Mouse (Mus musculus) embryonic facial prominence, embryonic 11.5 days (tissue): ENCODE data around the gene AW549877. TPM values are rescaled to one million over a fixed set of nuclear protein-coding genes. Genes with fewer than 3 reads are reported as not detected.

Experiments
- ATAC-seq: fragments of 200-750 bp; cut with Nextera tagmentation; replicated peaks from 2 replicates; pipeline ENCODE4 v1.8.0; 2017; ENCODE audit warnings: low read depth; ENCODE audit not compliant: insufficient number of reproducible peaks, low FRiP score, low TSS enrichment
- DNase-seq: peaks from one replicate; pipeline ENCODE4 v3.0.0-alpha.2; 2015; ENCODE audit warnings: low spot score
- H3K27ac ChIP-seq: fragments of 300-500 bp; sonication (generic); replicated peaks from 2 replicates; pipeline ENCODE4 v1.5.1; 2014; ENCODE audit warnings: mild to moderate bottlenecking, low read depth, low read length, control low read depth
- H3K27me3 ChIP-seq: fragments of 300-500 bp; sonication (generic); 2 replicates; pipeline ENCODE4 v1.6.1; 2014; ENCODE audit warnings: mild to moderate bottlenecking, low read length, moderate library complexity, mixed read lengths; ENCODE audit not compliant: control insufficient read depth, insufficient read depth
- H3K36me3 ChIP-seq: fragments of 300-500 bp; sonication (generic); replicated peaks from 2 replicates; pipeline ENCODE4 v1.6.1; 2014; ENCODE audit warnings: low read depth, mild to moderate bottlenecking, low read length, moderate library complexity, mixed read lengths; ENCODE audit not compliant: control insufficient read depth, insufficient read depth
- H3K4me1 ChIP-seq: fragments of 300-500 bp; sonication (generic); 2 replicates; pipeline ENCODE4 v1.6.1; 2014; ENCODE audit warnings: low read length, mixed read lengths; ENCODE audit not compliant: control insufficient read depth, insufficient read depth
- H3K4me2 ChIP-seq: fragments of 300-500 bp; sonication (generic); 2 replicates; pipeline ENCODE4 v1.6.1; 2014; ENCODE audit warnings: low read depth, mild to moderate bottlenecking, control low read depth, low read length, moderate library complexity
- H3K4me3 ChIP-seq: fragments of 300-500 bp; sonication (generic); 2 replicates; pipeline ENCODE4 v1.5.1; 2014; ENCODE audit warnings: low read depth, low read length, control low read depth
- H3K9ac ChIP-seq: fragments of 300-500 bp; sonication (generic); replicated peaks from 2 replicates; pipeline ENCODE4 v1.6.1; 2014; ENCODE audit warnings: mild to moderate bottlenecking, control low read depth, low read length
- H3K9me3 ChIP-seq: fragments of 300-500 bp; sonication (generic); replicated peaks from 2 replicates; pipeline ENCODE4 v1.6.1; 2016; ENCODE audit warnings: mild to moderate bottlenecking, low read length, inconsistent platforms, mixed read lengths; ENCODE audit not compliant: control insufficient read depth
- WGBS: fragments of 180-500 bp; shearing (Covaris S2); extraction: QIAGEN DNeasy Blood & Tissue Kit; methylation state at CpG from one replicate; pipeline ENCODE4 v1.1.7; 2014; 5-methylcytosine and 5-hydroxymethylcytosine counted together
- polyA plus RNA-seq: library from polyadenylated mRNA; unstranded; fragments of >200 nt; fragmentation: Nextera tagmentation; extraction: Ambion mirVana; gene quantifications from 2 replicates; pipeline ENCODE4 v1.2.1, GENCODE M21; 2014

AW549877 gene
- polyA plus RNA-seq, 1 experiment from 2014 or later = 54.6 TPM

DNA sequence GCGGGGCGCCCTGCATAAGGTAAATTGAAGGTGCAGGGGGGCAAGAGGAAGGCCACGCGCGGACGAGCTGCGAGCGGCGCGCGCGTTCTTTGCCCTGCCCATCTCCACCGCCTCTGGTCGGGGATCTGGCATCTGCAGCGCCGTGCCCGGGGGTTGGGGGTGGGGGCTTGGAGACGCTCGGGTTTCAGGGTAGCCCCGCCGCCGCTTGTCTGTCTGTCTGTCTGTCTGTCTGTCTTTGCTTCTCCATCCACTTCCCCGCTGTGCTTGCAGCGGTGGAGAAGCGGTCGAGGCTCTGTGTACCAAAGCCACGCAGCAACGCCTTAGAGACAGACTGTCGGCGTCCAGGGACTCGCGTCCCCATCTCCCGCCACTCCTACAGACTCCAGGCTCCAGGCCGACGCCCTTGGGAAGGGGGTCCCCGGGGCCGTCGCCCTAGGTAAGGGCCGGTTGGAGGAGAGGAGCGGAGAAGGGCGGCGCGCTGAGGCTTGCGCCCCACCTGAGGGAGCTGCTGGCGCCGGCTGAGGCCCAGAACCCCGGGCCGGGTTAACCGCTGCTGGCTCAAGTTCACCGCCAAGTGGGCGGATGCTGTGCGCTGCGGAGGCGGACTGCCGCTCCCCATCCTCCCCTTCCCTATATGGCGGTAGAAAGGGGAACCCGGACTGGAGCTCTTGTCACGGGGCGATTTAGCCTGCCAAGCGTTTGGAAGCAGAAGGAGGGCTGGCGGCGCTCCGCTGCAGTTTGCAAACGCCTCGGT is 31.5 kb upstream of the AW549877 start:
- Histone ChIP-seq H3K27me3 (no peaks in the 10 kb centered on the region), H3K36me3 (no peaks in the 10 kb centered on the region), H3K9ac (peak overlapping the region; percentile 86), H3K4me2 (peak overlapping the region; percentile 73), H3K4me1 (no peaks in the 10 kb centered on the region), H3K9me3 (no peaks in the 10 kb centered on the region), H3K27ac (peak overlapping the region; percentile 92), H3K4me3 (peak overlapping the region; percentile 77)
- DNase-seq = peak; percentile 83
- ATAC-seq = peak; percentile 88
- WGBS = under 1% methylated on average over 60 of the region's 65 CpGs

DNA sequence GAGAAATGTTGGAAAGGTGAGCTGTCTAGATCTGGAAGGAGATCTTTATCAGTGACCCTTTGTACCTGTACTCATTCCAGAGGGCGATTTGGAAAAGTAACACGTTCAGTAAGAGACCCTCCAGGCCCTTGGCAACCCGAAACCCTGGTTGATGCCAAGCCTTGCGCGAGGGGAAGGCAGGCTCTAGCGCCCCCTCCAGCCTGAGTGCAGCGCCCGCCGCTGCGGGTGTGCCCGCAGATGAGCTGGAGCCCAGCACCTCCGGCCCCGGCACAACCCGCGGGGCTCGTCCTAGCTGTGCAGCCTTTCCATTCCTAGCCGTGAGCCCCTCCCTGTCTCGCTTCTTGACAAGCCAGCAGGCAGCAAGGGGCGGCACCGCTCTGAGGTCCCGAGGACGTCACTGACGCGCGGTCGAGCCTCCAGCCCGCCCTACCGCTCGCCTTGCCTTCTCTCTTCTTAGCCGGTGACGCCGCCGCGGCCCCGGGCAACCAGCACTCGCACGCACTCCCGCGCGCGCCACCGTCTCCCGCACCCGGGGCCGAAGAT is 30.8 kb upstream of the AW549877 start, which contains the start of gene Oxct1:
TSS of gene Oxct1 (plus strand) at position 153 of the 543 bp plus-strand sequence.
- no peaks in the 10 kb centered on the region for H3K9me3 ChIP-seq
- peak within 1 kb of the TSS; percentile 77 for H3K4me3 ChIP-seq
- under 1% methylated on average over 45 of the region's 45 CpGs for WGBS
- H3K4me2 ChIP-seq = peak within 1 kb of the TSS; percentile 73
- DNase-seq (peak; percentile 91), ATAC-seq (peak; percentile 96)
- H3K27ac ChIP-seq = peak within 1 kb of the TSS; percentile 92
- H3K4me1 ChIP-seq = no peaks in the 10 kb centered on the region
- peak within 1 kb of the TSS; percentile 86 for H3K9ac ChIP-seq
- no peaks in the 10 kb centered on the region for H3K36me3 ChIP-seq
- no peaks in the 10 kb centered on the region for H3K27me3 ChIP-seq

DNA sequence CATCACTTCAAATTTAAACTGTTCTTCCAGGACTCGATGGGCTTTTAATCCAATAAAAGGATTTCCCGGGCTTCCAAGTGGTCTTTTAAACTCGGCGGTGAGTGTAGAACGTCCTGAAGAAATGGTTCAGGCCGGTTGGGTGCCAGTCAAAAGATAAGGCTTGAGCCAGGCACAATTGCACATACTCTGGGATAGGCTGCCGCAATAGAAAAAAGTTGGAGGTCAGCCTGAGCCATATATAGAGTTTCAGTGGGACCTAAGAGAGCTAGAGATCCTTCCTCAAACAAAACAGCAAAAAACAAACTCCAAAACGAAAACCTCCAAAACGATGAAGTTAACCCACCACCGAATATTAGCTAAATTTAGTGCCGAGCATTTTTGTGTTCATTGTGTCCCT is 30.0 kb upstream of the AW549877 start:
- WGBS = 67% methylated on average over 11 of the region's 11 CpGs
- Histone ChIP-seq H3K27ac (no peak overlapping the region), H3K9me3 (no peaks in the 10 kb centered on the region), H3K9ac (no peak overlapping the region), H3K27me3 (no peaks in the 10 kb centered on the region), H3K4me3 (no peak overlapping the region), H3K4me1 (no peaks in the 10 kb centered on the region), H3K4me2 (no peak overlapping the region; the same call in 1 of the 2 replicates), H3K36me3 (no peaks in the 10 kb centered on the region)
- no peak for ATAC-seq
- no peak for DNase-seq

DNA sequence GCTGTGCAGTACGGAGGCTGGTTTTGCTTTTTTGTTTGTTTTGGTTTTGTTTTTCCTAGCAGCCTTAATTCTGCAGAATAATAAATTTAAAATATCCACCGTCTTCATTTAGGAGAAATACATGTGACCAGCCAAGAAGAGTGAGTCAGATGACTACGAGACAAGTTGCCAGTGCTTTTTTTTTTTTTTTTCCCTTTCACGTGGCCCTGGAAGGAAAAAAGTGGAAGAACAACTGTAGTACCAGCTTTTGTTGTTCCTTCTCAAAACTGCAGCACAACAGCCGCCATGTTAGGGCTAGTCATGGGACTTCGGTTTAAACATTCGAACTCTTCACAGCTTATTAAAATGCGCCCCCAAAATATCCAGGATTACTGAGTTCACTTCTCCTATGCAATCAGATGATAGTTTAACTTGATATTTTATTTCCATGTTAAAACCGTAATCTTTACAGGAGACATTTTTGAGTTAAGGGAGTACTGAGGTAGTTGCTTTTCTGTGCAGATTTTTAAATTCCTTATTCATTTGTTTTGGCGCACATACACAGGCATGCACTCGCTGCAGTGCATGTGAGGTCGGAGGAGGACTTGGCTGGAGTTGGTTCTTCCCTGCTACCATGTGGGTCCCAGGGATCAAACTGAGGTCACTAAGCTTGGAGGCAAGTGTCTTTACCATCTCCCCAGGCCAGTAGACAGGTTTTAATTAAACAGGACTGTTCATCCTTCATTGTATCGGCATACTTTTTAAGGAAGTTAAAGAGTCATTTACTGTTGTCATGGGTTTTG is 29.4 kb upstream of the AW549877 start:
- Histone ChIP-seq H3K4me3 (no peak overlapping the region), H3K36me3 (no peaks in the 10 kb centered on the region), H3K4me1 (no peaks in the 10 kb centered on the region), H3K4me2 (no peak overlapping the region), H3K27ac (no peak overlapping the region), H3K9ac (no peak overlapping the region), H3K9me3 (no peaks in the 10 kb centered on the region), H3K27me3 (no peaks in the 10 kb centered on the region)
- 83% methylated on average over 13 of the region's 13 CpGs for WGBS
- no peak for ATAC-seq
- no peak for DNase-seq

DNA sequence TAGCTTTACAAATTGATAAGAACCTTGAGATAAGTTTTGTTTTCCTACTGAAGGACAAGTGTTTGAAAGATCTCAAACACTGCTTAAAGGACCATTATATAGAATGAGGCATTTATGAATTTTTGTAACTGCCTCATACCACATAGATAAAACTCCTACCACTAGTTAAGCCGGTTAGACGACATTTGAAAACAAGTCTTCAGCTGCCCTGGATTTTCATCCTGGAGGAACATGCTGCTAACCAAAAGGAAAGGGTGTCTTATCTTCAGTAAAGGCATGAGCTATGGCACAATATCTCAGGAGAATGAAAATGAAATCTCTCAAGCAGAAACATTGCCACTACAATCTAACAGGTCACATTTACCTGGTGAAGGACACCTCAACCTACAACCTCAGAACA is 28.2 kb upstream of the AW549877 start:
- Histone ChIP-seq H3K4me3 (no peak overlapping the region), H3K27me3 (no peaks in the 10 kb centered on the region), H3K4me2 (no peak overlapping the region), H3K36me3 (no peaks in the 10 kb centered on the region), H3K9me3 (no peaks in the 10 kb centered on the region), H3K4me1 (no peaks in the 10 kb centered on the region), H3K9ac (no peak overlapping the region), H3K27ac (no peak overlapping the region)
- ATAC-seq (no peak), DNase-seq (no peak)
- WGBS = 89% methylated on average over 2 of the region's 2 CpGs

DNA sequence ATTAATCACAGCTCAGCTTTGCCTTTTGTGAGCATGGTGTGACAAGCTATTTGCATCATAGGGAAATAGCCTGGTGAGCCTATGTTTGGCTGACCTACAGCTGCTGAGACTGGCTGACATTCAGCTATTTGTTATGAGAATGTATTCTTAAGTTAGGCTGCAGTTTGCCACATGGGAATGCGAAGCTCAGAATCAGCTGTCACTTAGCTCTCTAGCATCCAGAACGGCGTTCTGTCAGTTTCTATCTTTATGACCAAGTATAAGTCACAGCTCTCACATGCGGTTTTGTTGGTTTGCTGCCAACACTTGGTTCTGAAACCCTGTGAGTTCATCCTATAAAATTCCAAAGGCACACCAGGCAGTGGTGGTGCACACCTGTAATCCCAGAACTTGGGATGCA is 25.2 kb upstream of the AW549877 start:
- Histone ChIP-seq H3K27me3 (no peaks in the 10 kb centered on the region), H3K9me3 (no peaks in the 10 kb centered on the region), H3K36me3 (no peaks in the 10 kb centered on the region), H3K4me3 (no peak overlapping the region), H3K4me1 (no peaks in the 10 kb centered on the region), H3K27ac (no peak overlapping the region), H3K4me2 (no peak overlapping the region), H3K9ac (no peak overlapping the region)
- WGBS = 73% methylated on average over 4 of the region's 4 CpGs
- ATAC-seq (no peak), DNase-seq (no peak)

DNA sequence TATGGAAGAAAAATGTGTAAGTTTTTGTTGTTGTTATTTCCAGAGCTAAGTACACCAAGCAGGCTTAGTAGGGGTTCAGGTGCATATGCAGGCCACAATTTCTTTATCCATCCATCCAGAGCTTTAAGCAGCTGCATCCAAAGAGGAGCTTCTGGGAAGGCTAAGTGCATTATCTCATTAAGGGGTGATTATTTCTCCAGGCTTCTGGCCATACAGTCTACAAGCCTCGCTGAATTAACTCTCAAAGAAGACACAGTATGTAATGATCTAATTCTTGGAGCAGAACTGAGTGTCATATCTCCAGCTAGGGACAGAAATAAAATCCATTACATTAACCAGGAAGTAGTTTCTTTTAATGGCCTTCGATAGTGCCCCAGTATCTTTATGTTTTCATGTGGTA is 18.3 kb upstream of the AW549877 start:
- Histone ChIP-seq H3K27me3 (no peaks in the 10 kb centered on the region), H3K4me2 (no peak overlapping the region), H3K36me3 (no peaks in the 10 kb centered on the region), H3K4me3 (no peak overlapping the region), H3K9me3 (no peaks in the 10 kb centered on the region), H3K27ac (no peak overlapping the region), H3K9ac (no peak overlapping the region), H3K4me1 (no peaks in the 10 kb centered on the region)
- 71% methylated on average over 2 of the region's 2 CpGs for WGBS
- DNase-seq (no peak), ATAC-seq (no peak)

DNA sequence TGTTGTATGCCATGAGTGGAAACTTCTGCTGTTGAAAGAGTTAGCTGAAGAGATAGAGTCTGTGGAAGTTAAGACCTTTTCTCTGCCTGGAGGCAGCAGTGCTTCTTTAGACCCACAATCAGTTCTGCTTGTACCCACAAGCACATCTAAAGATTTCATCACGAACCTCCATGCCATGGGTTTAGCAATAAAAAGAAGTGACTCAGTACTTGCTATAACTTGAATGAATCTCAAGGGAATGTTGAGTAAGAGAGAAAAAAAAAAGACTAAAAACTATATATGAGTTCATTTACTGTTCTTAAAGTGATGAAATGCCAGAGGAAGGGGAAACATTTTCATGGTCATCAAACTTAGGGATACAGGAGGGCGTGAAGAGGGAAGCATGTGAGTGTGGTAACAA is 5.0 kb upstream of the AW549877 start:
- H3K4me2 ChIP-seq = no peak overlapping the region
- no peak overlapping the region for H3K9ac ChIP-seq
- no peak overlapping the region for H3K27ac ChIP-seq
- no peak for DNase-seq
- no peak overlapping the region for H3K4me3 ChIP-seq
- H3K4me1 ChIP-seq = no peaks in the 10 kb centered on the region
- H3K27me3 ChIP-seq = no peaks in the 10 kb centered on the region
- ATAC-seq = no peak
- H3K36me3 ChIP-seq = no peaks in the 10 kb centered on the region
- H3K9me3 ChIP-seq = no peaks in the 10 kb centered on the region
- 86% methylated on average over 2 of the region's 2 CpGs for WGBS
